Mouse (Mus musculus): ENCODE measurements around the gene Hs3st3a1.

Gene Hs3st3a1

DNA sequence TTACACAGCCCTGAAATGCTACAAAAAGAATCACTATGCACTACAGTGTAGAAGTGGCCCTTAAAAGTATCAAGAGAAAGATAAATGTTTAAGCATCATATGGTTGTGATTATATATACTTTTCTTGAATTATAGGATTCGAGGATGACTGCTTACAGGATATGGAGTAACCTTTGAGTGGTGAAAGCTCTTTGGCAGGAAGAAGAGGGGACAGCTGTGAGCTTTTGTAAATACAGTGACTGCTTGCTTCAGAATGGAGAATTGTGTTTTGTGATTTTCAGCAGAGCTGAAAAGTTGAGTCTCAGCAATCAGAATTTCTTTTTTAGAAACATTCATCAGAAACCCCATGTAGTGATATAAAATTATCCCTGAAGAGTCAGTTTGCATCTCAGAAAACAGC, 124.3 kb downstream of the Hs3st3a1 start:
- no peak for DNase-seq

DNA sequence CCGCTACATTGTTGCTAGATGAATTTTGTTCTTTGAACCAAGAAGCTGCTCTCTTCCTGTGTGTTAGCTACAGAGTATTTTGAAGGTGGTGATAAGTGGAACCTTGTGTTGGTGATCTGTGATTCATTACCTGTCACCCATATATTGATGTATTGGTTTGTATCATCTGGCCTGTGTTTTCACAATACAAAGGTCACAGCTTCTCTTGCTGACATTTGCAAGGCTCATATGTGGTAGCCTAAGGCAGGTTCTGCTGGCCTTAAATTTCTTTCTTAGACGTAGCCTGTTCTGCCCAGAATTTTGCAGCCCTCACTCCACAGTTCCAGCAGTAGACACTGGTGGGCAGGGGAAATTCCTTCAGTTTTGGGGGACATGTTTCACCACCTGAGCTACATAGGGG, 125.3 kb downstream of the Hs3st3a1 start:
- DNase-seq, result no peak

- DNase-seq, result no peak
Measured at GRCm38 (mm10) chr11:64562771-64563170, 127.6 kb downstream of the Hs3st3a1 start.
